In genomic region chr13:70736409-70736808, GRCm38 (mm10) we compare ENCODE assay signal across 18 mouse cellular contexts.
A peak's percentile ranks its signal among the peaks of the same experiment; 100 is the strongest.
DNase-seq lines count a peak whose midpoint lies in the region; ATAC-seq and TF ChIP-seq lines count a peak whose summit lies in the region.
"Had no signal": no experiment of that assay in that cellular context is flagged by ENCODE, and none has a peak within 500 bp of the region (broad histone marks: within the 10 kb centered on the region; RNA-seq: fewer than 3 reads in every experiment).

No protein-coding gene starts in this region.

- no peak for DNase-seq in frontal cortex, postnatal 14 days (ENCODE audit: low spot score in 2 of 2)
- DNase-seq in lung, postnatal 10 days = no peak
- DNase-seq in embryonic facial prominence, embryonic 14.5 days (ENCODE audit: low spot score) = peak; percentile 12
- no peak for DNase-seq in right cerebral cortex, postnatal 4 days
- DNase-seq: cerebellum, adult 11-12 months; cerebellum, postnatal 36 days; left cerebral cortex, postnatal 4 days; retina, postnatal 1 day; thymus, adult 2 months had no signal

- no peak overlapping the region for H3K27ac ChIP-seq in lung, embryonic 15.5 days
- H3K27ac ChIP-seq in embryonic facial prominence, embryonic 14.5 days (replicated peaks; ENCODE audit: low read depth, low read length) = no peak overlapping the region
- H3K27ac ChIP-seq: hindbrain, embryonic 10.5 days; kidney, postnatal 0 days had no signal

- WGBS in lung, embryonic 15.5 days = 18% methylated on average over 4 of the region's 4 CpGs
- WGBS in embryonic facial prominence, embryonic 14.5 days = 38% methylated on average over 4 of the region's 4 CpGs

- no peak overlapping the region for H3K4me3 ChIP-seq in lung, embryonic 15.5 days
- H3K4me3 ChIP-seq in C2C12 (ENCODE audit: insufficient read depth, poor library complexity, severe bottlenecking) = no peak overlapping the region
- no peak overlapping the region for H3K4me3 ChIP-seq in embryonic facial prominence, embryonic 14.5 days (ENCODE audit: low read depth, low read length)
- H3K4me3 ChIP-seq: hindbrain, embryonic 10.5 days had no signal

- H3K9me3 ChIP-seq in lung, embryonic 15.5 days = no peaks in the 10 kb centered on the region
- no peaks in the 10 kb centered on the region for H3K9me3 ChIP-seq in embryonic facial prominence, embryonic 14.5 days (ENCODE audit: control insufficient read depth, low read length)
- H3K9me3 ChIP-seq: hindbrain, embryonic 10.5 days had no signal

- 0 out of 2 replicates have a peak, but pooled peaks have one; percentile 32 for ATAC-seq in frontal cortex, adult (ENCODE audit: low TSS enrichment)
- ATAC-seq in lung, embryonic 15.5 days (ENCODE audit: borderline replicate concordance, extremely low read depth, low FRiP score, low TSS enrichment) = peak; percentile 49; the same call in 1 of the 2 replicates
- no peak for ATAC-seq in embryonic facial prominence, embryonic 14.5 days (ENCODE audit: low read depth)
- ATAC-seq: inflammation-experienced regulatory T-cells, adult 6 months had no signal

- no peak overlapping the region for H3K9ac ChIP-seq in lung, embryonic 15.5 days
- no peak overlapping the region for H3K9ac ChIP-seq in embryonic facial prominence, embryonic 14.5 days (ENCODE audit: low read depth, low read length)

- H3K79me2 ChIP-seq in C2C12 (ENCODE audit: control insufficient read depth, insufficient read depth) = no peaks in the 10 kb centered on the region

- H3K27me3 ChIP-seq in lung, embryonic 15.5 days = no peaks in the 10 kb centered on the region
- no peaks in the 10 kb centered on the region for H3K27me3 ChIP-seq in C2C12 (ENCODE audit: control insufficient read depth, insufficient read depth, insufficient read length)
- H3K27me3 ChIP-seq in embryonic facial prominence, embryonic 14.5 days (replicated peaks; ENCODE audit: control insufficient read depth, insufficient read depth, low read length) = no peaks in the 10 kb centered on the region

- no peaks in the 10 kb centered on the region for H3K36me3 ChIP-seq in lung, embryonic 15.5 days
- H3K36me3 ChIP-seq in C2C12 (ENCODE audit: control insufficient read depth, insufficient read depth) = no peaks in the 10 kb centered on the region
- H3K36me3 ChIP-seq in embryonic facial prominence, embryonic 14.5 days (ENCODE audit: control insufficient read depth, insufficient read depth, low read length) = no peaks in the 10 kb centered on the region
- H3K36me3 ChIP-seq: hindbrain, embryonic 10.5 days had no signal

- no peaks in the 10 kb centered on the region for H3K79me3 ChIP-seq in C2C12 (ENCODE audit: low read depth)

- peaks cover 25% of the 10 kb centered on the region for H3K4me1 ChIP-seq in lung, embryonic 15.5 days
- H3K4me1 ChIP-seq in embryonic facial prominence, embryonic 14.5 days (ENCODE audit: control insufficient read depth, insufficient read depth, low read length) = peaks cover 11% of the 10 kb centered on the region; the same call in 1 of the 2 replicates

- H3K4me2 ChIP-seq in lung, embryonic 15.5 days = no peak overlapping the region
- no peak overlapping the region; the same call in 1 of the 2 replicates for H3K4me2 ChIP-seq in embryonic facial prominence, embryonic 14.5 days (ENCODE audit: low read depth, low read length)
- H3K4me2 ChIP-seq: heart, embryonic 11.5 days; liver, embryonic 11.5 days; midbrain, embryonic 11.5 days had no signal

- TF ChIP-seq CTCF in C2C12 (IDR thresholded peaks at IDR 0.05; ENCODE audit: control insufficient read depth, insufficient read depth, insufficient read length) = no peak

- H3ac ChIP-seq in C2C12 (ENCODE audit: control insufficient read depth, insufficient read length, low read depth) = no peak overlapping the region

TF ChIP-seq in C2C12, 6 proteins besides CTCF, POLR2A, EP300 and RAD21:
- TF ChIP-seq MYOD1 (IDR thresholded peaks at IDR 0.05; ENCODE audit: control insufficient read depth, insufficient read length, low read depth) = no peak
- TF ChIP-seq USF1 (IDR thresholded peaks at IDR 0.05; ENCODE audit: low read depth) = no peak
- TF ChIP-seq FOSL1 (IDR thresholded peaks at IDR 0.05; ENCODE audit: insufficient read depth, low read length, poor library complexity, severe bottlenecking) = no peak
- peak; percentile 10 for TF ChIP-seq MAX (IDR thresholded peaks at IDR 0.05)
- no peak for TF ChIP-seq CEBPB (IDR thresholded peaks at IDR 0.05; ENCODE audit: low read depth)
TF ChIP-seq in C2C12: peak in this region for 1.
